Mouse (Mus musculus): Measurements from ENCODE around the gene Triap1. TPM values are rescaled to one million over a fixed set of nuclear protein-coding genes. Genes with fewer than 3 reads are reported as not detected.

Gene Triap1
- polyA plus RNA-seq, 1 experiment, result 63.9 TPM

Other genes with a start within 250 kb of the Triap1 start
- gene Gm10401, start 242.9 kb upstream of the Triap1 start, polyA plus RNA-seq (2012; rRNA removed), result 0.23 TPM in 1 of 2 replicates, not detected in the other
- 54.0 and 60.2 TPM in 2 replicates for gene Acads, start 221.9 kb upstream of the Triap1 start, polyA plus RNA-seq (2012; rRNA removed)
- 24.0 and 27.4 TPM in 2 replicates for gene Unc119b, start 206.2 kb upstream of the Triap1 start, polyA plus RNA-seq (2012; rRNA removed)
- 82.1 and 95.2 TPM in 2 replicates for gene Mlec, start 183.0 kb upstream of the Triap1 start, polyA plus RNA-seq (2012; rRNA removed)
- 3.6 and 3.9 TPM in 2 replicates for gene Cabp1, start 146.8 kb upstream of the Triap1 start, polyA plus RNA-seq (2012; rRNA removed)
- gene Pop5, start 105.4 kb upstream of the Triap1 start, polyA plus RNA-seq (2012; rRNA removed), result 52.7 and 63.5 TPM in 2 replicates
- gene Rnf10, start 68.3 kb upstream of the Triap1 start, polyA plus RNA-seq (2012; rRNA removed), result 144 and 157 TPM in 2 replicates
- 23.9 and 26.4 TPM in 2 replicates for gene Coq5, start 61.6 kb upstream of the Triap1 start, polyA plus RNA-seq (2012; rRNA removed)
- gene Dynll1, start 40.2 kb upstream of the Triap1 start, polyA plus RNA-seq (2012; rRNA removed), result 565 and 747 TPM in 2 replicates
- 56.7 and 60.4 TPM in 2 replicates for gene Srsf9, start 14.0 kb upstream of the Triap1 start, polyA plus RNA-seq (2012; rRNA removed)
- gene Gatc, start within 50 bp of the Triap1 start, polyA plus RNA-seq (2012; rRNA removed), result 13.6 and 18.0 TPM in 2 replicates
- 940 and 1,078 TPM in 2 replicates for gene Cox6a1, start 7.8 kb downstream of the Triap1 start, polyA plus RNA-seq (2012; rRNA removed)
- 1.7 and 3.0 TPM in 2 replicates for gene Msi1, start 88.4 kb downstream of the Triap1 start, polyA plus RNA-seq (2012; rRNA removed)
- not detected in 2 replicates for gene Pla2g1b, start 125.0 kb downstream of the Triap1 start, polyA plus RNA-seq (2012; rRNA removed)
- 56.1 and 75.8 TPM in 2 replicates for gene Sirt4, start 143.5 kb downstream of the Triap1 start, polyA plus RNA-seq (2012; rRNA removed)
- gene Pxn, start 165.5 kb downstream of the Triap1 start, polyA plus RNA-seq (2012; rRNA removed), result 68.7 and 73.4 TPM in 2 replicates
- 2,459 and 2,490 TPM in 2 replicates for gene Rplp0, start 218.2 kb downstream of the Triap1 start, polyA plus RNA-seq (2012; rRNA removed)
- gene Gcn1l1, start 224.0 kb downstream of the Triap1 start, polyA plus RNA-seq (2012; rRNA removed), result 17.8 and 26.4 TPM in 2 replicates

All from urinary bladder, adult 2 months (tissue).